Mouse (Mus musculus) liver, postnatal 0 days (tissue): Measurements from ENCODE around the gene Proser2. TPM values are rescaled to one million over a fixed set of nuclear protein-coding genes. Genes with fewer than 3 reads are reported as not detected.

Experiments used
- ATAC-seq: fragments of 200-750 bp; cut with Nextera tagmentation; 2 replicates; pipeline ENCODE4 v1.8.0; 2017; ENCODE audit warnings: mild to moderate bottlenecking, moderate library complexity
- DNase-seq: peaks from one replicate; pipeline ENCODE4 v3.0.0-alpha.2; 2016
- H3K27ac ChIP-seq: fragments of 300-500 bp; sonication (generic); 2 replicates; pipeline ENCODE4 v1.5.1; 2014; ENCODE audit warnings: antibody characterized with exemption, moderate library complexity, mild to moderate bottlenecking, low read depth
- H3K27me3 ChIP-seq: fragments of 300-500 bp; sonication (generic); 2 replicates; pipeline ENCODE4 v1.6.1; 2014; ENCODE audit warnings: low read length, control low read depth, mixed read lengths; ENCODE audit not compliant: insufficient read depth
- H3K36me3 ChIP-seq: fragments of 300-500 bp; sonication (generic); replicated peaks from 2 replicates; pipeline ENCODE4 v1.6.1; 2014; ENCODE audit warnings: mild to moderate bottlenecking, control low read depth, low read length, moderate library complexity, mixed read lengths; ENCODE audit not compliant: insufficient read depth
- H3K4me1 ChIP-seq: fragments of 300-500 bp; sonication (generic); 2 replicates; pipeline ENCODE4 v1.6.1; 2014; ENCODE audit warnings: antibody characterized with exemption, mild to moderate bottlenecking, control low read depth; ENCODE audit not compliant: insufficient read depth
- H3K4me2 ChIP-seq: fragments of 300-500 bp; sonication (generic); 2 replicates; pipeline ENCODE4 v1.6.1; 2014; ENCODE audit warnings: low read depth, mild to moderate bottlenecking, low read length, moderate library complexity, mixed read lengths
- H3K4me3 ChIP-seq: fragments of 300-500 bp; sonication (generic); 2 replicates; pipeline ENCODE4 v1.5.1; 2014; ENCODE audit warnings: low read depth, low read length
- H3K9ac ChIP-seq: fragments of 300-500 bp; sonication (generic); replicated peaks from 2 replicates; pipeline ENCODE4 v1.6.1; 2014; ENCODE audit warnings: mild to moderate bottlenecking, moderate library complexity
- H3K9me3 ChIP-seq: fragments of 300-500 bp; sonication (generic); 2 replicates; pipeline ENCODE4 v1.6.1; 2016; ENCODE audit warnings: mild to moderate bottlenecking, control low read depth, low read length, mixed read lengths
- CTCF ChIP-seq: sonication (generic); IDR thresholded peaks from 2 replicates; pipeline ENCODE4 v1.5.1; 2016; ENCODE audit warnings: antibody characterized with exemption, low read depth
- EP300 ChIP-seq: IDR thresholded peaks from 2 replicates; pipeline ENCODE4 v1.6.1; 2016; ENCODE audit warnings: antibody characterized with exemption, low read depth, mild to moderate bottlenecking
- whole genome bisulfite sequencing: fragments of 180-500 bp; shearing (Covaris S2); extraction: QIAGEN DNeasy Blood & Tissue Kit; methylation state at CpG from one replicate; pipeline ENCODE4 v1.1.7; 2014; ENCODE audit not compliant: insufficient replicate concordance; 5-methylcytosine and 5-hydroxymethylcytosine counted together
- polyA plus RNA-seq: library from polyadenylated mRNA; unstranded; fragments of >200 nt; fragmentation: Nextera tagmentation; extraction: Ambion mirVana; gene quantifications from 2 replicates; pipeline ENCODE4 v1.2.1, GENCODE M21; 2015

Proser2 gene
- polyA plus RNA-seq, 1 experiment from 2014 or later, result 15.8 TPM

DNA sequence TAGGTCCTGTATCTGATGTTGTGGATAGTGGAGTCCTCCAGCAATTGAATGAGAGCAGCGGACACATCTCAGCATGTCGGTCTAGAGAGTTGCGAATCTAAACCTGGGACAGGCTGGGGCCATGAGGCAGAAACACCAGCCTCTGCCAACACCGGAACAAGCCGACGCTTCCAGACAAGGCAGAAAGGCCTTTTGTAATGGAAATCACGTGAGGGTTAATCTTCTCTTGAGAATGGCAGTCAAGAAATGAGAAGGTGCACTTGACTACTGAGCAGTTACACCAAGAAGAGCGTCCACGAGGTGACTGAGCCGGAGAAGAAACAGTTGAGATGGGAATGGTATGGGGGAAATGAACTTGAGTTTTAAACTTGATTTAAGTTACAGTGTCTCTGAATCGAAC lies 74.5 kb downstream of the Proser2 start:
- no peaks in the 10 kb centered on the region for H3K27me3 ChIP-seq
- H3K9ac ChIP-seq, result no peak overlapping the region
- TF ChIP-seq EP300 (no peak), CTCF (no peak)
- H3K27ac ChIP-seq, result no peak overlapping the region
- H3K4me2 ChIP-seq, result no peak overlapping the region
- H3K9me3 ChIP-seq, result no peaks in the 10 kb centered on the region
- DNase-seq (no peak), ATAC-seq (no peak)
- peaks cover 43% of the 10 kb centered on the region for H3K36me3 ChIP-seq
- H3K4me3 ChIP-seq, result no peak overlapping the region
- 89% methylated on average over 11 of the region's 11 CpGs for WGBS
- H3K4me1 ChIP-seq, result no peaks in the 10 kb centered on the region

DNA sequence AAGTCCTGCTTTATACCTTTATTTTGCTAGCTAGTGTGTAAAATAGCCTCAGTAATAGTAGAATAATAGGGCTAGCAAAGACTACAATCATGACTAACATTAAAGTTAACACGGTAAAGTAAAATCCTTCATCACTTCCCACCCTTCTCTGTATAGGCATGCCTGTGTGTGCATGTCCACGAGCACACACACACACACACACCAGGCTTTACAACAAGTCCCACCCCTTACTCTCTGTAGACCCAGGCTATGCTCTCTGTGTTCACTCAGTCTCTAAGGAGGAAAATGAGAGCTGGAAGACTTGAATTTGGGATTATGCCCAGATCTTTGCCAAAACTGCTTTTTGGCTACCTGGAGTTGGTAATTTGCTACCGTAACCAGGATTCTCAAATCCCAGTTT lies 81.0 kb downstream of the Proser2 start:
- DNase-seq (no peak), ATAC-seq (no peak)
- Histone ChIP-seq H3K9me3 (no peaks in the 10 kb centered on the region), H3K4me1 (no peaks in the 10 kb centered on the region), H3K36me3 (peaks cover 55% of the 10 kb centered on the region), H3K4me2 (no peak overlapping the region), H3K4me3 (no peak overlapping the region), H3K27me3 (no peaks in the 10 kb centered on the region), H3K9ac (no peak overlapping the region), H3K27ac (no peak overlapping the region)
- 83% methylated on average over 3 of the region's 3 CpGs for WGBS
- TF ChIP-seq EP300 (no peak), CTCF (no peak)

- Histone ChIP-seq H3K9ac (no peak overlapping the region), H3K4me3 (no peak overlapping the region), H3K4me1 (no peaks in the 10 kb centered on the region), H3K9me3 (no peaks in the 10 kb centered on the region), H3K27ac (no peak overlapping the region), H3K36me3 (peaks cover 55% of the 10 kb centered on the region), H3K4me2 (no peak overlapping the region), H3K27me3 (no peaks in the 10 kb centered on the region)
- DNase-seq (no peak), ATAC-seq (no peak)
- WGBS, result 74% methylated on average over 4 of the region's 4 CpGs
- TF ChIP-seq EP300, result no peak
- TF ChIP-seq CTCF, result no peak
Measured at GRCm38 (mm10) chr2:6048570-6048969, 81.4 kb downstream of the Proser2 start.

Other genes with a start within 250 kb of the Proser2 start
- 8.3 and 9.5 TPM in 2 replicates for gene Sec61a2, start 234.8 kb downstream of the Proser2 start, polyA plus RNA-seq
- gene Dhtkd1, start 187.4 kb downstream of the Proser2 start, polyA plus RNA-seq, result 5.3 TPM in 2 replicates
- 2.8 and 3.3 TPM in 2 replicates for gene Upf2, start 178.7 kb downstream of the Proser2 start, polyA plus RNA-seq
- gene Echdc3, start 82.8 kb upstream of the Proser2 start, polyA plus RNA-seq, result 30.3 and 33.0 TPM in 2 replicates
- 4.6 and 5.1 TPM in 2 replicates for gene Usp6nl, start 192.5 kb upstream of the Proser2 start, polyA plus RNA-seq